Mouse (Mus musculus): Measurements from ENCODE around the gene Ccdc40. TPM values are rescaled to one million over a fixed set of nuclear protein-coding genes. Genes with fewer than 3 reads are reported as not detected.

Ccdc40 gene
- polyA plus RNA-seq, 1 experiment: 0.47 TPM

DNA sequence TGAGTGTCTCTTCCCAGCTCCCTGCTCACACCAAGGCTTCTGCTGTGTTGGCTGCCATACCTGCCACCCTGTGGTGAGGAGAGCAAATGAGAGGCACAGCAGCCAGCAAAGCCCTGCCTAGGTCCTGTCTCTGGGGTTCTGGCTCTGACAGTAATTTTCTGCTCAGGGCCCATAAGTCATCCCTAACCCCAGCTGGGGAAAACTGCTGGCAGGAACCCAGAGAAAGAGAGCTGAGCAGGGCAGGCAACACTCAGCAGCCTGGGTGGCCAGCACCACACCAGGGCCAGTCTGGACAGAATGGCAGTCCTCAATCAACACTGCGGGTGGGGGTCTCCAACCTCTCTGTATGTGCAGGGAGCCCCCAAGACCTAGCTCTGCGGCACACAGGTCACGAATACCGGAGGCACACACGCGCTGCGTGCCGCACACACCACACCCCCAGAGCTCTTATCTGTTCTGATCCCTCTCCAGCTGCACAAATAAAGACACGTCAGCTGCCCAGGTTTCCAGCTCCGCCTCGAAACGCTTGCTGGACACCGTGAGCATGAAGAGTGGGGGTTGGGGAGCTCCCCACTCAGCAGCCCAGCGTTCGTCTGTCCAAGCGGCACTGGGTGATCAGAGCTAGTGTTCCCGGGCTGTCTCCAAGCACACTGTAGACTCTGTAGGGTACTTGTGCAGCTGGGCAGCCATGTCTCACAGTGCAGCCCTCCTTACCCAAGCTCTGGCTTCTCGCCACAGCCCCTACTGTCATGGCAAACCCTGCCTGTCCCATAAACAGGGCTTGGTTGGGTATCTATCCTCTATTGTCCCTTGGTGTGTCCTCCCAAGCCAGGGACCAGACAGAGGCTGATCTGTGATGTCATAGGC, 13.1 kb upstream of the Ccdc40 start:
- no peak for TF ChIP-seq CTCF (IDR thresholded peaks at IDR 0.05; ENCODE audit: extremely low read depth, insufficient read depth, insufficient read length, insufficient replicate concordance)
- TF ChIP-seq POLR2A (IDR thresholded peaks at IDR 0.05; ENCODE audit: low read depth, low read length): no peak
- Histone ChIP-seq H3K27me3 (ENCODE audit: control insufficient read depth, insufficient read depth, low read length) (no peaks in the 10 kb centered on the region), H3K36me3 (ENCODE audit: control insufficient read depth, insufficient read depth, low read length) (no peaks in the 10 kb centered on the region), H3K4me3 (ENCODE audit: extremely low read depth, insufficient read depth, insufficient read length) (no peak overlapping the region), H3K27ac (ENCODE audit: insufficient read depth, low read length) (no peak overlapping the region), H3K4me1 (ENCODE audit: control insufficient read depth, insufficient read depth, insufficient read length) (no peaks in the 10 kb centered on the region)
- 9% methylated on average over 18 of the region's 18 CpGs for WGBS
- DNase-seq (ENCODE audit: low read depth in 1 of 2, low spot score in 2 of 2): no peak

DNA sequence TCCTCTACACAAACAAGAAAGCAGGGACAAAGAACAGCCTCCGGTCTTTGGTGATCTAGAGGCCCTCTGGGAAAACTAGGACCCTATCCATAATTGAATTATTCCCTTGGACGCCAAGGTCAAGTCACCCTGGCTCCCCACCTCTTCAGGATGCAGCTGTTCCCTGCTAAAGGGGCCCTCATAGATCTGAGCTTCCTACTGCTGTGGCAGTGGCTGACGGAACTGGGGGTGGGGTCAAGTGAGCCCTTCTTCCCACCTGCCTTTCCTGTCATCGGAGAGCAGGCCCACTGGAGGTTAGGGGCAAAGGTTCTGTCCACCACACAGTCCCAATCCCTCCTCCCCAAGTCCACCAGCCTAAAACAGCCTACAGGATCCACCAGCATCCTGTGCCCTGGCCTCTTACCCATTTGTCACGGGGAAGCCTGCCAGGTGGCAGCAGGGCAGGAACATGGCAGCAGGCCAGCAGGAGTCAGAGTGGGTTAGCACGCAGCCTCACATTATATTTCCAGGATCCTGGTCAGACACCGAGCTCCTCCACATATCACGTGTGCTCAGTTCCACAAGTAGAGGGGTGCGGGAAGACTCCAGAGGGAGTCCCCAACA, 12.4 kb upstream of the Ccdc40 start:
- 31% methylated on average over 9 of the region's 9 CpGs for WGBS
- Histone ChIP-seq H3K4me1 (ENCODE audit: control insufficient read depth, insufficient read depth, insufficient read length) (no peaks in the 10 kb centered on the region), H3K36me3 (ENCODE audit: control insufficient read depth, insufficient read depth, low read length) (no peaks in the 10 kb centered on the region), H3K27me3 (ENCODE audit: control insufficient read depth, insufficient read depth, low read length) (no peaks in the 10 kb centered on the region), H3K27ac (ENCODE audit: insufficient read depth, low read length) (no peak overlapping the region), H3K4me3 (ENCODE audit: extremely low read depth, insufficient read depth, insufficient read length) (no peak overlapping the region)
- DNase-seq (ENCODE audit: low read depth in 1 of 2, low spot score in 2 of 2): no peak
- TF ChIP-seq CTCF (IDR thresholded peaks at IDR 0.05; ENCODE audit: extremely low read depth, insufficient read depth, insufficient read length, insufficient replicate concordance): no peak
- TF ChIP-seq POLR2A (IDR thresholded peaks at IDR 0.05; ENCODE audit: low read depth, low read length): no peak

DNA sequence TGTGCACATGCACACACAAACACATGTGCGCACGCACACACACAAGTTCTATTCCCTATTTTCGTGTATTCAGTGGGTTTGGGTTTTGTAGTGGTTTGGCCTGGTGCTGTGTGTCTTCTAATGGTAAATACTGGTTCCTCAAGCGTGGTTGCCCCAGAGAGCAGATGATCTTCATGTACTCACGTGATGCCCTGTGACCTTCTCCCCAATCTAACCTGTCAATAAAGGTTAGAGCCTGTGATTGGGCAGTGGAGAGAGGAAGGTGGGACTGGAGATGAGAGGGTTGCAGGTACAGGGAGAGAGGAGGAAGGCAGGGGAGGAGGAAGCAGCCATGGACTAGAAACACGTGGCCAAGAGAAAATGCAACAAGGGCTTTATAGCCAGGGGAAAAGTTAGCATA, 10.5 kb upstream of the Ccdc40 start:
- no peak overlapping the region for H3K27ac ChIP-seq (ENCODE audit: insufficient read depth, low read length)
- H3K4me1 ChIP-seq (ENCODE audit: control insufficient read depth, insufficient read depth, insufficient read length): no peaks in the 10 kb centered on the region
- 74% methylated on average over 6 of the region's 6 CpGs for WGBS
- TF ChIP-seq POLR2A (IDR thresholded peaks at IDR 0.05; ENCODE audit: low read depth, low read length): no peak
- no peak for TF ChIP-seq CTCF (IDR thresholded peaks at IDR 0.05; ENCODE audit: extremely low read depth, insufficient read depth, insufficient read length, insufficient replicate concordance)
- H3K4me3 ChIP-seq (ENCODE audit: extremely low read depth, insufficient read depth, insufficient read length): no peak overlapping the region
- H3K36me3 ChIP-seq (ENCODE audit: control insufficient read depth, insufficient read depth, low read length): no peaks in the 10 kb centered on the region
- DNase-seq (ENCODE audit: low read depth in 1 of 2, low spot score in 2 of 2): no peak
- H3K27me3 ChIP-seq (ENCODE audit: control insufficient read depth, insufficient read depth, low read length): no peaks in the 10 kb centered on the region

DNA sequence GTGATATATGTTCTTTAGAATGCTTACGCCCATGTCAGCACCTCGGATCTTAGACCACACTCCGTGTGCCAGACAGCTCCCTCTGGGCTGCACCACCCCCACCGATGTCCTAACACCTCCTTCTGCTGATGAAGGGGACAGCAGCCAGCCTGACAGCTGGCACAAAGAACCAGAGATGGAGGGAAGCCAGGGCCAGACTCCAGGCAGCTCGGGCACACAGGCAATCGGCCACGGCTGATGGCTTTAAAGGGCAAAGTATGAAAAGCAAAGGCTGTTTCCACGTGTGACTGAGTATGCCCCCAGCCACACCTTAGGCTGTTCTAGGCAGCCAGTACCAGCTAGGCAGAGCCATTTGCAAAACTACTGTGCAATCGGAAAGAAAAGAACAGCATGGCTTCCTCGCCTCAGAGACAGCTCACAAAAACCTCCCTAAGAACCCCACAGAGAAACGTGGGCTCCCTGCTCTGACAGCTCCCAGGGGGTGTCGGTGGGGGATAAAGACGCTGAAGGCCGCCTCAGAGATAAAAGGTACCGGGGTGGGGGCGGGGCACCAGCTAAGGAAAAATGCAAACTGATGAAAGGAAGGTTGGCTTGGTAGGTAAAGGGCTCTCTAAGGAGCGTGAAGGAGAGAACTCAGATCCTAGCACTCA, 8.4 kb upstream of the Ccdc40 start:
- Histone ChIP-seq H3K36me3 (ENCODE audit: control insufficient read depth, insufficient read depth, low read length) (no peaks in the 10 kb centered on the region), H3K4me1 (ENCODE audit: control insufficient read depth, insufficient read depth, insufficient read length) (no peaks in the 10 kb centered on the region), H3K27me3 (ENCODE audit: control insufficient read depth, insufficient read depth, low read length) (no peaks in the 10 kb centered on the region), H3K4me3 (ENCODE audit: extremely low read depth, insufficient read depth, insufficient read length) (no peak overlapping the region), H3K27ac (ENCODE audit: insufficient read depth, low read length) (no peak overlapping the region)
- WGBS: 79% methylated on average over 17 of the region's 17 CpGs
- TF ChIP-seq POLR2A (IDR thresholded peaks at IDR 0.05; ENCODE audit: low read depth, low read length) (no peak), CTCF (IDR thresholded peaks at IDR 0.05; ENCODE audit: extremely low read depth, insufficient read depth, insufficient read length, insufficient replicate concordance) (no peak)
- DNase-seq (ENCODE audit: low read depth in 1 of 2, low spot score in 2 of 2): no peak

DNA sequence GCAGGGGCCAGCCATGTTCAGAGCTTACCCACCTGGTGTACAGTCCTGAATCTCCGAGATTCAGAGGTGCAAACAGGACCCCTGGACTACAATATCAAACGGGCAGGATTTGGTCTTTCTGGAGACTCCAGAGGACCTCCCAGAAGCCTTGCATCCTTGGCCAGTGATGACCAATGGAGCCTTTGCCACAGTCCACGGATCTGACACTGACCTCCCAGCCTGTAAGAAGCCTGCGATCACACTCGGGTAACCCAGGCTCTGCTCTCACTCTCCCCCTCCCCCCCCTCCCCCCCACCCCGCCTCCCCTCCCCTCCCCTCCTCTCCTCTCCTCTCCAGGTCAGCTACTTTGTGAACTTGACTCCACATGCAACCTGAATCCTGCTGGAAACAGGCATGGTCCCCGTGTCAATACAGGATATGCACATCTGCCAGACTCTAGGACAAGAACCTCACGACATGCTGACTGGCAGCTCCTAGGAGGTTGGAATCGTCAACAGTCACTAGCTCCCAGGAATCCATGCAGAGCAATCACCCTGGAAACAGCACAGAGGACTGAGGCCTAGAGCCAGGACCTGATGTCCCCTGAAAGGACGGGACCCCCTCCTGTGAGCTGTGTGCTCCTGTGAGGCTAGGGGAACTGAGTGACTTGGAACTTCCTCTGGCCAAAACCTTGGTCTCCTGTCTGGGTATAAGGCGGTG, 6.4 kb upstream of the Ccdc40 start:
- Histone ChIP-seq H3K27ac (ENCODE audit: insufficient read depth, low read length) (no peak overlapping the region), H3K4me3 (ENCODE audit: extremely low read depth, insufficient read depth, insufficient read length) (no peak overlapping the region), H3K27me3 (ENCODE audit: control insufficient read depth, insufficient read depth, low read length) (0 out of 2 replicates have a peak, but pooled peaks cover 3% of the 10 kb centered on the region), H3K4me1 (ENCODE audit: control insufficient read depth, insufficient read depth, insufficient read length) (no peaks in the 10 kb centered on the region), H3K36me3 (ENCODE audit: control insufficient read depth, insufficient read depth, low read length) (no peaks in the 10 kb centered on the region)
- WGBS: 81% methylated on average over 10 of the region's 11 CpGs
- TF ChIP-seq POLR2A (IDR thresholded peaks at IDR 0.05; ENCODE audit: low read depth, low read length) (no peak), CTCF (IDR thresholded peaks at IDR 0.05; ENCODE audit: extremely low read depth, insufficient read depth, insufficient read length, insufficient replicate concordance) (no peak)
- no peak for DNase-seq (ENCODE audit: low read depth in 1 of 2, low spot score in 2 of 2)

DNA sequence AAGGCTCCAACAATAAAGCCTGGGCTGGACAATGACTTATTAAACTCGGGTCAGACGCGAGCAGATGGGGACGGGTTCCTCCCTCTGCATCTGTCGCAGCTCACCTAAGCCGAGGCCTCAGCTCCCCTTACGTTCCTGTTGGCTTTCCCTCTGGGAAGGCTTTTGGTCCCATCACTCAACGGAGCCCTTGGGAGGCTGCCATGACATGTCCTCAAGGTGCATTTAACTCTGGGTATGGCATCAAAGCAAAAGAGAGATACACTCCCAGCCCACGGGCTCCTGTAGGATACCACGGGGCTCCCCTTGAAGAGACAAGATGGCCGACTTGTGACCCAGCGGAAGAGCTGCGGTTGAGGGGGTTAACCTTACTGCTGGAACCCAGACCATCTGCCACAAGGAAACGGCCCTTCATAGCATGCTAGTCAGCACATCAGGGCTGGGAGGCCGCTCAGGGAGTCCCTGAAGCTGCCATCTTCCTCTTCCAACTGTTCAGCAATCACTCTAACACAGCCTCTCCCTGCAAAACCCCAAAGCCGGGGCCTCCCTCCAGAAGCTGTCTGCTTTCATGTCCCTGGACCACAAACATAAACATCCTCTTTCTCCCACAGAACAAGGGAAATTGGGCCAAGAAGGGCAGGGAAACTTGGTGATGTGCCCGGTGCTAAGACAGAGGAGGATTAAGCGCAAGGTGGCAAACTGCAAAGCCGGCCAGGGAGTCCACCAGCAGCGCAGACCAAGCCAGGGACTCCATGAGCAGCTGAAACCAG, 5.1 kb upstream of the Ccdc40 start:
- H3K4me3 ChIP-seq (ENCODE audit: extremely low read depth, insufficient read depth, insufficient read length): no peak overlapping the region
- H3K27ac ChIP-seq (ENCODE audit: insufficient read depth, low read length): no peak overlapping the region
- WGBS: 83% methylated on average over 20 of the region's 20 CpGs
- H3K4me1 ChIP-seq (ENCODE audit: control insufficient read depth, insufficient read depth, insufficient read length): peaks cover 5% of the 10 kb centered on the region
- DNase-seq (ENCODE audit: low read depth in 1 of 2, low spot score in 2 of 2): no peak
- no peak for TF ChIP-seq POLR2A (IDR thresholded peaks at IDR 0.05; ENCODE audit: low read depth, low read length)
- no peak for TF ChIP-seq CTCF (IDR thresholded peaks at IDR 0.05; ENCODE audit: extremely low read depth, insufficient read depth, insufficient read length, insufficient replicate concordance)
- H3K27me3 ChIP-seq (ENCODE audit: control insufficient read depth, insufficient read depth, low read length): peaks cover 6% of the 10 kb centered on the region
- no peaks in the 10 kb centered on the region for H3K36me3 ChIP-seq (ENCODE audit: control insufficient read depth, insufficient read depth, low read length)
